Mouse (Mus musculus) liver, embryonic 16.5 days (tissue): Measurements from ENCODE around the gene Hist1h3g. TPM values are rescaled to one million over a fixed set of nuclear protein-coding genes. Genes with fewer than 3 reads are reported as not detected.
"Not testable (repeated sequence)": the region's sequence is repeated elsewhere in the genome, so short reads cannot be mapped to it uniquely, and the experiment has no call there.

Experiments
- ATAC-seq: fragments of 200-750 bp; cut with Nextera tagmentation; 2 replicates; pipeline ENCODE4 v1.8.0; 2017; ENCODE audit warnings: low read depth, mild to moderate bottlenecking, moderate number of reproducible peaks, moderate library complexity
- H3K27ac ChIP-seq: fragments of 300-500 bp; sonication (generic); 2 replicates; pipeline ENCODE4 v1.5.1; 2014; ENCODE audit warnings: mild to moderate bottlenecking, low read length
- H3K27me3 ChIP-seq: fragments of 300-500 bp; sonication (generic); 2 replicates; pipeline ENCODE4 v1.6.1; 2014; ENCODE audit warnings: low read depth, low read length, mixed read lengths; ENCODE audit not compliant: control insufficient read depth, insufficient read depth
- H3K36me3 ChIP-seq: fragments of 300-500 bp; sonication (generic); 2 replicates; pipeline ENCODE4 v1.6.1; 2014; ENCODE audit warnings: mild to moderate bottlenecking; ENCODE audit not compliant: control insufficient read depth, insufficient read depth
- H3K4me1 ChIP-seq: fragments of 300-500 bp; sonication (generic); 2 replicates; pipeline ENCODE4 v1.6.1; 2014; ENCODE audit warnings: low read depth, low read length, mixed read lengths; ENCODE audit not compliant: control insufficient read depth
- H3K4me2 ChIP-seq: fragments of 300-500 bp; sonication (generic); 2 replicates; pipeline ENCODE4 v1.6.1; 2014; ENCODE audit warnings: low read depth, low read length, mixed read lengths
- H3K4me3 ChIP-seq: fragments of 300-500 bp; sonication (generic); 2 replicates; pipeline ENCODE4 v1.5.1; 2014; ENCODE audit warnings: low read depth, mild to moderate bottlenecking, low read length
- H3K9ac ChIP-seq: fragments of 300-500 bp; sonication (generic); 2 replicates; pipeline ENCODE4 v1.6.1; 2014; ENCODE audit warnings: low read depth, low read length
- H3K9me3 ChIP-seq: fragments of 300-500 bp; sonication (generic); replicated peaks from 2 replicates; pipeline ENCODE4 v1.6.1; 2016; ENCODE audit warnings: low read length; ENCODE audit not compliant: control insufficient read depth
- WGBS: fragments of 180-500 bp; shearing (Covaris S2); extraction: QIAGEN DNeasy Blood & Tissue Kit; methylation state at CpG from one replicate; pipeline ENCODE4 v1.1.7; 2014; ENCODE audit not compliant: insufficient replicate concordance; 5-methylcytosine and 5-hydroxymethylcytosine counted together
- polyA plus RNA-seq: library from polyadenylated mRNA; unstranded; fragments of >200 nt; fragmentation: Nextera tagmentation; extraction: Ambion mirVana; gene quantifications from 2 replicates; pipeline ENCODE4 v1.2.1, GENCODE M21; 2015

Hist1h3g gene
- polyA plus RNA-seq, 1 experiment from 2014 or later, result 11.0 TPM

- Histone ChIP-seq H3K4me2 (peak overlapping the region; percentile 56), H3K4me1 (peaks cover 22% of the 10 kb centered on the region), H3K36me3 (no peaks in the 10 kb centered on the region), H3K27ac (peak overlapping the region; percentile 96), H3K27me3 (no peaks in the 10 kb centered on the region), H3K4me3 (peak overlapping the region; percentile 62), H3K9me3 (no peaks in the 10 kb centered on the region), H3K9ac (peak overlapping the region; percentile 63)
- WGBS, result 3% methylated on average over 3 of the region's 3 CpGs
- ATAC-seq, result peak; percentile 0; the same call in 1 of the 2 replicates
Measured at GRCm38 (mm10) chr13:23550761-23551145, 15.5 kb downstream of the Hist1h3g start.

GRCm38 (mm10) chr13:23551146-23551834, 16.1 kb downstream of the Hist1h3g start, which contains the start of gene Hist1h4f:
Gene Hist1h4f, minus strand, starts transcription at chr13:23551648.
- Histone ChIP-seq H3K4me1 (peaks cover 22% of the 10 kb centered on the region), H3K27ac (peak within 1 kb of the TSS; percentile 96)
- WGBS, result 0% methylated on average over 47 of the region's 47 CpGs

DNA sequence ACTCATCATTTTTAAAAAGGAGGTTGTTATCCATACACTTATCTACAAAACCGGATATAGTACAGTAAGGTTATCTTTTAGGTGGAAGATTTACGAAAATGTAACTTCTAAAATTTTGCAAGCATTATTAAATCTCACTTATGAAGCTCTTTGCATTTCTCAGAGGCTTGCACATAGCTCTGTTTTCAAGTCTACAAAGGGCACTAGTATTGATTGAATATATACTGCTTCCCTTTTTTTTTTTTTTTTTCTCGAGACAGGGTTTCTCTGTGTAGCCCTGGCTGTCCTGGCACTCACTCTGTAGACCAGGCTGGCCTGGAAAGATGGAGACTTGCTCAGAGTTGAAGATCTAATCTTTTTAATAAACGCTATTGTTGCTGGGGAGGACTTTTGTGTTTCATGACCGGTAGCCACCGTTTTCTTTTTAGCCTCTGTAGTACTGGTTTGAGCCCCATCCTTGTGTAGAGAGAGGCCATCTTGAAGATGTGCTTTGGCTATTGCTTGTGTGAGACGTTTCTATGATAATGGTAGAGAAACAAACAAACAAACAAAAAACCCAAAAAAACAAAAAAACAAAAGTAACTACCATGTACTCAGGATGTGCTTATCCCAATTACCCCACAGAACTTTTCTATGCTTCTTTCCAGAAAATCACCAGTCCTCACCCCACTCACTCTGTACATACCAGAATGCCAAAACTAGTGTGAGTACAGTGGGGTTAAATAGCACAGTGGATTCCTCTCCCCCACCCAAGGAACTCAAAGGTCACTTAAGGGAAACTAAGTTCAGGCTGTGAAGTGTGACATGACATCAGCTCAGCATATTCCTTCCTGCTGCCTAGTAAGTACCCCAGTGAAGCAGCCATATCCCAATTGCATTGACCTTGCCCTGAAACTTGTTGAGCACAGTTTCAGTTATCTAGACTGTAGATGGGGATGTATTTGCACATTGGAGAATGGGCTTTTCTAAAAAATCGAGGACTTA, 17.0 kb downstream of the Hist1h3g start:
- peak overlapping the region; percentile 62 for H3K4me3 ChIP-seq

More at GRCm38 (mm10) chr13:23551146-23551834, 16.1 kb downstream of the Hist1h3g start, which contains the start of gene Hist1h4f:
- peak within 1 kb of the TSS; percentile 62 for H3K4me3 ChIP-seq
- H3K27me3 ChIP-seq, H3K9me3 ChIP-seq, H3K36me3 ChIP-seq: not testable (repeated sequence)
- H3K4me2 ChIP-seq, result peak within 1 kb of the TSS; percentile 56
- H3K9ac ChIP-seq, result peak within 1 kb of the TSS; percentile 63
- peak; percentile 68 for ATAC-seq

DNA sequence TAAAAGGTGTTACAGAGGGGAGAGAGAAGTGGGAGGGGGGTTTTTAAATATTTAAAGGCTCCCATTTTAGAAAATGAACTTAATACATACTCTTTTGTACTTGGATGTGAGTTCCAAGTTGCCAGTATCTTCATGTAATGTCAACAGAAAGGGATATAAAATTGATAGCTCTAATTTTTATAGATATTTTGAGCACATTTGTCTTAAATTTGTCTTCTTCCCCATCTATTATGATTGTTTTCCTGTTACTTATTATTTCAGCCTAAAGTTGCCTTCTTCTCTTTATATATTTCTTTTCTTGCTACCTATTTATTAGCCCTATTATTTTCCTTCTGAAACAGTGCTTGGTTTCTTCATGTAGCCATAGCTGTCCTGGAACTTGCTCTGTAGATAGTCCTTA, 17.7 kb downstream of the Hist1h3g start, which contains the start of gene Hist1h1d:
Gene Hist1h1d (plus strand): TSS at position 301 of the 400 bp plus-strand sequence.
- no peaks in the 10 kb centered on the region for H3K27me3 ChIP-seq
- peak within 1 kb of the TSS; percentile 99 for H3K27ac ChIP-seq
- no peak for ATAC-seq
- no peaks in the 10 kb centered on the region for H3K36me3 ChIP-seq
- H3K9ac ChIP-seq, result peak within 1 kb of the TSS; percentile 82
- H3K9me3 ChIP-seq, result no peaks in the 10 kb centered on the region
- H3K4me1 ChIP-seq, result peaks cover 25% of the 10 kb centered on the region
- H3K4me2 ChIP-seq, result peak within 1 kb of the TSS; percentile 82
- peak within 1 kb of the TSS; percentile 68; the same call in 1 of the 2 replicates for H3K4me3 ChIP-seq

More for the DNA sequence above, 17.0 kb downstream of the Hist1h3g start:
- ATAC-seq, result no peak
- no peaks in the 10 kb centered on the region for H3K27me3 ChIP-seq
- peak overlapping the region; percentile 63 for H3K9ac ChIP-seq
- H3K9me3 ChIP-seq, result no peaks in the 10 kb centered on the region
- H3K4me2 ChIP-seq, result peak overlapping the region; percentile 56
- no peaks in the 10 kb centered on the region for H3K36me3 ChIP-seq
- peak overlapping the region; percentile 96 for H3K27ac ChIP-seq
- peaks cover 25% of the 10 kb centered on the region for H3K4me1 ChIP-seq
- WGBS, result 36% methylated on average over 8 of the region's 8 CpGs

GRCm38 (mm10) chr13:23554393-23554792, 19.2 kb downstream of the Hist1h3g start:
- peak overlapping the region; percentile 82 for H3K9ac ChIP-seq
- H3K4me3 ChIP-seq, result peak overlapping the region; percentile 68
- 13% methylated on average over 9 of the region's 9 CpGs for WGBS
- peak overlapping the region; percentile 82 for H3K4me2 ChIP-seq
- ATAC-seq, result no peak
- no peaks in the 10 kb centered on the region for H3K36me3 ChIP-seq
- H3K4me1 ChIP-seq, result peaks cover 25% of the 10 kb centered on the region
- H3K9me3 ChIP-seq, result no peaks in the 10 kb centered on the region
- H3K27ac ChIP-seq, result peak overlapping the region; percentile 99
- H3K27me3 ChIP-seq, result no peaks in the 10 kb centered on the region

DNA sequence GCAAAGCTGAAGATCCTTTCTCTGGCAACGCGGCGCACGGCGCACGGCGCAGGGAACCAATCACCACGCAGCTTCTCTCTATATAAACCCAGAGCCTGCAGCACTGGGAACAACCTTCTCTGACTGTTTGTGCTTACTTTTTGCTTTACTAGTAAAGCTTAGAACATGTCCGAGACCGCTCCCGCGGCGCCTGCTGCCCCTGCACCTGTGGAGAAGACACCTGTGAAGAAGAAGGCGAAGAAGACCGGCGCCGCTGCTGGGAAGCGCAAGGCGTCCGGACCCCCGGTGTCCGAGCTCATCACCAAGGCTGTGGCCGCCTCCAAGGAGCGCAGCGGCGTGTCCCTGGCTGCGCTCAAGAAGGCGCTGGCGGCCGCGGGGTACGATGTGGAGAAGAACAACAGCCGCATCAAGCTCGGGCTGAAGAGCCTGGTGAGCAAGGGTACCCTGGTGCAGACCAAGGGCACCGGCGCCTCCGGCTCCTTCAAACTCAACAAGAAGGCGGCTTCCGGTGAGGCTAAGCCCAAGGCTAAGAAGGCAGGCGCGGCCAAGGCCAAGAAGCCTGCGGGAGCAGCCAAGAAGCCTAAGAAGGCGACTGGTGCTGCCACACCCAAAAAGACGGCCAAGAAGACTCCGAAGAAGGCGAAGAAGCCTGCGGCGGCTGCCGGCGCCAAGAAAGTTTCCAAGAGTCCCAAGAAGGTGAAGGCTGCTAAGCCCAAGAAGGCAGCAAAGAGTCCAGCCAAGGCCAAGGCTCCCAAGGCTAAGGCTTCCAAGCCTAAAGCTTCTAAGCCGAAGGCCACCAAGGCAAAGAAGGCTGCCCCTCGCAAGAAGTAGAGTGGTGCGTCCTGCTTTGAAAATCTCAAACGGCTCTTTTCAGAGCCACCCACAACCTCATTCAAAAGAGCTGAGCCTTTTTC, 20.0 kb downstream of the Hist1h3g start:
- Histone ChIP-seq H3K4me2 (peak overlapping the region; percentile 82), H3K27ac (peak overlapping the region; percentile 99), H3K36me3 (no peaks in the 10 kb centered on the region), H3K9ac (peak overlapping the region; percentile 82), H3K9me3 (no peaks in the 10 kb centered on the region), H3K27me3 (no peaks in the 10 kb centered on the region), H3K4me3 (peak overlapping the region; percentile 68), H3K4me1 (peaks cover 25% of the 10 kb centered on the region)
- ATAC-seq, result peak; percentile 74
- under 1% methylated on average over 54 of the region's 54 CpGs for WGBS

DNA sequence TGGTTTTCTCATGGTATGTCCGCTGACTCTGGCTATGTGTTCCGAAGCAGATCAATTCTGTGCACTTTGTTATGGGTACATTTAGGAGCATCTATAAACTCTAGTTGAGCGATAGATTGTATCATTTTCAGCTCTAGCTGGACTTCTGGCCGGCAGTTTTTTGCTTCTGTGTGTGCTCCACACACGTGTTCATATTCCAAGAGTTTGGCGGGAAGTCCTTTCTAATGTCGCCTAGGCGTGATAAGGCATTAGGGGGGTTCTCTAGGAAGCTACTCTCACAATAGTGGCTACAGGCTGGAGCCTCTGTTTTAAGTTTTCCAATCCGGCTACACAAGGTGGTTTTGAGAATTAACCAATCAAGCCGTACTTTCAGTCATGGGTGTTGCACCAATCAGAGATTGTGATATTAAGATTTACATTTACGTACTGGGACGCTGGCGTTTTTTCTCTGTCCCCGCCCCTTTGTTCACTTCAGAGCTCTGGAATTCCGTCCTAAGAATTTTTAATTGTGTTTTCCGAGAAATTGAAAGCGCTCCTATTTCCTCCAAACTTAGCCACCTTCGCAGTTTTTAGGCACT, 20.7 kb downstream of the Hist1h3g start:
- Histone ChIP-seq H3K9me3 (no peaks in the 10 kb centered on the region), H3K27ac (peak overlapping the region; percentile 99), H3K9ac (peak overlapping the region; percentile 82), H3K4me3 (peak overlapping the region; percentile 68), H3K36me3 (no peaks in the 10 kb centered on the region), H3K4me2 (peak overlapping the region; percentile 82), H3K27me3 (no peaks in the 10 kb centered on the region), H3K4me1 (peaks cover 23% of the 10 kb centered on the region)
- WGBS, result under 1% methylated on average over 18 of the region's 18 CpGs
- ATAC-seq, result peak; percentile 39

DNA sequence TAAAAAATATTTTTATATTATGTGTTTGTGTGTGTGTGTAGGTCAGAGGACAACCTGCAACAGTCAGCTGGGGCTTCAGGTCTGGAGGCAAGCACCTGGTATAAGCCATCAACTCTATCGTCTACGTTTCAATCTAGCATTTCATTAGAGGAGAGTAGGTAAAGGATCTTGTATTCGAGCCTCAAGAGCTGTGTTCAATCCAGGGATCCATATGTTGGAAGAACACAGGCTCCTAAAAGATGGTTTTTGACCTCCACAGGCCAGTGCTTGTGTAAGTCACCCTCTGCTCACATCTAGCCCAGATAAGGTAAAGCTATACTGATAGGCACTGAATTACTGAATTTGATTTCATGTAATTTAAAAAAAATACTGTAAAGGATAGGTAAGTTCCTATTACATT, 21.7 kb downstream of the Hist1h3g start:
- H3K4me1 ChIP-seq, result peaks cover 23% of the 10 kb centered on the region
- no peaks in the 10 kb centered on the region for H3K9me3 ChIP-seq
- peak overlapping the region; percentile 82 for H3K4me2 ChIP-seq
- ATAC-seq, result no peak
- WGBS, result 60% methylated on average over 3 of the region's 3 CpGs
- H3K9ac ChIP-seq, result peak overlapping the region; percentile 52
- H3K36me3 ChIP-seq, result no peaks in the 10 kb centered on the region
- H3K4me3 ChIP-seq, result peak overlapping the region; percentile 68
- H3K27me3 ChIP-seq, result no peaks in the 10 kb centered on the region
- peak overlapping the region; percentile 99 for H3K27ac ChIP-seq
